Mouse (Mus musculus): ENCODE measurements around the gene Gltp. TPM values are rescaled to one million over a fixed set of nuclear protein-coding genes. Genes with fewer than 3 reads are reported as not detected.

Gltp gene
- 238 TPM for polyA plus RNA-seq (2017; shearing (Covaris generic))

GRCm38 (mm10) chr5:114690633-114691567 is at the start of gene Gltp:
Gltp (minus strand) TSS chr5:114690984.

GRCm38 (mm10) chr5:114707265-114708068 is 16.7 kb upstream of the Gltp start, which contains the start of gene Tchp:
Tchp (plus strand) TSS chr5:114707760.

GRCm38 (mm10) chr5:114658255-114658654 is 32.5 kb downstream of the Gltp start, which contains the start of gene Trpv4:
Trpv4 (minus strand) TSS chr5:114658421.

Other genes starting within 250 kb of the Gltp start
- 11.8 TPM for gene Mmab, start 246.9 kb downstream of the Gltp start, polyA plus RNA-seq (2017; shearing (Covaris generic))
- 34.3 TPM for gene Mvk, start 246.7 kb downstream of the Gltp start, polyA plus RNA-seq (2017; shearing (Covaris generic))
- gene Fam222a, start 123.0 kb downstream of the Gltp start, polyA plus RNA-seq (2017; shearing (Covaris generic)): 4.7 TPM
- 0.63 TPM for gene Trpv4, start 32.6 kb downstream of the Gltp start, polyA plus RNA-seq (2017; shearing (Covaris generic))
- 17.0 TPM for gene Tchp, start 16.8 kb upstream of the Gltp start, polyA plus RNA-seq (2017; shearing (Covaris generic))
- gene Ankrd13a, start 83.7 kb upstream of the Gltp start, polyA plus RNA-seq (2017; shearing (Covaris generic)): 208 TPM
- gene Git2, start 84.5 kb upstream of the Gltp start, polyA plus RNA-seq (2017; shearing (Covaris generic)): 158 TPM
- 49.4 TPM for gene 1500011B03Rik, start 132.5 kb upstream of the Gltp start, polyA plus RNA-seq (2017; shearing (Covaris generic))
- not detected for gene 4930519G04Rik, start 162.7 kb upstream of the Gltp start, polyA plus RNA-seq (2017; shearing (Covaris generic))
- not detected for gene Gm9936, start 167.7 kb upstream of the Gltp start, polyA plus RNA-seq (2017; shearing (Covaris generic))
- 9.0 TPM for gene Oasl2, start 206.0 kb upstream of the Gltp start, polyA plus RNA-seq (2017; shearing (Covaris generic))
- 5.1 TPM for gene Oasl1, start 232.3 kb upstream of the Gltp start, polyA plus RNA-seq (2017; shearing (Covaris generic))

Data from naive thymus-derived CD4-positive, alpha-beta T cell, adult 5 months (primary cell).